Mouse (Mus musculus) liver, postnatal 0 days (tissue): ENCODE measurements around the gene Chrna1.

ENCODE experiments used
- CTCF ChIP-seq: sonication (generic); IDR thresholded peaks from 2 replicates; pipeline ENCODE4 v1.5.1; 2016; ENCODE audit warnings: antibody characterized with exemption, low read depth
- EP300 ChIP-seq: IDR thresholded peaks from 2 replicates; pipeline ENCODE4 v1.6.1; 2016; ENCODE audit warnings: antibody characterized with exemption, low read depth, mild to moderate bottlenecking

- TF ChIP-seq CTCF (no peak), EP300 (no peak)
Measured at GRCm38 (mm10) chr2:73552926-73553325, 27.2 kb downstream of the Chrna1 start.
